Mouse (Mus musculus) thymus, adult 2 months (tissue): ENCODE results near the gene Pon2.

Experiments
- CTCF ChIP-seq: fragments of 200-500 bp; IDR thresholded peaks from 2 replicates; pipeline ENCODE4 v1.5.1; 2012; ENCODE audit warnings: mild to moderate bottlenecking, control low read depth, low read length, moderate library complexity, borderline replicate concordance; ENCODE audit not compliant: control insufficient read depth, poor library complexity, insufficient read depth; ENCODE audit errors: extremely low read depth
- POLR2A ChIP-seq: fragments of 200-500 bp; IDR thresholded peaks from 2 replicates; pipeline ENCODE4 v1.6.1; 2012; ENCODE audit warnings: mild to moderate bottlenecking, low read length, control low read depth, moderate library complexity; ENCODE audit not compliant: control insufficient read depth, poor library complexity, insufficient read depth; ENCODE audit errors: extremely low read depth

DNA sequence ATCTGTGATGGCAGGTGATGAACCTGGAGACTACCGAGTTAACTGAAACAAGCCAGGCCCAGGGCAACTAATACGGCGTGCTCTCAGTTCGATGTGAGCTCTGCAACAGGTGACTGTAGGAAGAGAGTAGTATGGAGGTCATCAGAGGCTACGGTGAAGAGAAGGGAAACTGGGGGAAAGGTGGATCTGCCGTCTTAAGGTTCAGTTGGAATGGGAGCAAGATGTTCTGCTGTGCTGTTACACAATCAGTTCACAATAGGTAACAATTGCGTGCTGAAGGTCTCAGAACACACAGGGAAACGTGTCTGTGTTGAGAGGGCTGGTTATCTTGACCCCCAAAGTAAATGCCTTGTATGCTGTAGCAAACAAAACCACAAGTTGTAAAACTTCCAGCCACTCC, 6.7 kb upstream of the Pon2 start:
- no peak for TF ChIP-seq POLR2A
- TF ChIP-seq CTCF = no peak
